Mouse (Mus musculus): ENCODE results near the gene Eif3c. TPM values are rescaled to one million over a fixed set of nuclear protein-coding genes. Genes with fewer than 3 reads are reported as not detected.

Eif3c gene
- total and polyA plus RNA-seq, 3 experiments: 233 to 819 (median 404) TPM

- TF ChIP-seq MAX (IDR thresholded peaks at IDR 0.05; ENCODE audit: low read length): 0 out of 2 replicates have a peak, but pooled peaks have one; percentile 30
- TF ChIP-seq TAL1 (IDR thresholded peaks at IDR 0.05; ENCODE audit: low read length): no peak
Observed at GRCm38 (mm10) chr7:126598919-126599318, 32.7 kb upstream of the Eif3c start (continued).

GRCm38 (mm10) chr7:126596414-126596813 is 30.2 kb upstream of the Eif3c start:
- no peaks in the 10 kb centered on the region for H3K9me3 ChIP-seq (replicated peaks; ENCODE audit: insufficient read depth, low read length)
- no peak for TF ChIP-seq TAL1 (IDR thresholded peaks at IDR 0.05; ENCODE audit: low read length)
- no peak for TF ChIP-seq USF2 (IDR thresholded peaks at IDR 0.05; ENCODE audit: borderline replicate concordance in 1 of 2, insufficient read depth in 1 of 2, low read depth in 1 of 2, low read length in 2 of 2)
- no peak for TF ChIP-seq BHLHE40 (IDR thresholded peaks at IDR 0.05; ENCODE audit: borderline replicate concordance, low read depth, low read length)
- TF ChIP-seq RAD21 (IDR thresholded peaks at IDR 0.05; ENCODE audit: low read depth, low read length): no peak
- no peak for TF ChIP-seq CTCF (IDR thresholded peaks at IDR 0.05 in 2 of 3, conservative IDR thresholded peaks at IDR 0.05 in 1 of 3; ENCODE audit: control insufficient read depth in 1 of 3, insufficient read depth in 1 of 3, low read depth in 2 of 3, low read length in 3 of 3, poor library complexity in 1 of 3, severe bottlenecking in 1 of 3)
- TF ChIP-seq E2F4 (IDR thresholded peaks at IDR 0.05; ENCODE audit: borderline replicate concordance, low read depth, low read length): no peak
- TF ChIP-seq TBP (IDR thresholded peaks at IDR 0.05; ENCODE audit: low read depth, low read length): no peak
- no peak for TF ChIP-seq MXI1 (IDR thresholded peaks at IDR 0.05; ENCODE audit: low read depth, low read length)
- TF ChIP-seq MAZ (IDR thresholded peaks at IDR 0.05; ENCODE audit: low read depth, low read length): no peak
- no peak for TF ChIP-seq MAFK (IDR thresholded peaks at IDR 0.05; ENCODE audit: borderline replicate concordance, low read depth, low read length)
- no peak for TF ChIP-seq RCOR1 (IDR thresholded peaks at IDR 0.05; ENCODE audit: low read depth, low read length)
- no peak for TF ChIP-seq CHD1 (IDR thresholded peaks at IDR 0.05; ENCODE audit: low read depth, low read length)
- DNase-seq (ENCODE audit: low read depth, low spot score): peak; percentile 17
- H3K79me2 ChIP-seq (ENCODE audit: control insufficient read depth, insufficient read depth, low read length, poor library complexity): no peaks in the 10 kb centered on the region
- peaks cover 4 to 8% of the 10 kb centered on the region in 2 experiments for H3K4me1 ChIP-seq (ENCODE audit: control insufficient read depth in 1 of 2, insufficient read depth in 2 of 2, low read length in 2 of 2)
- peaks cover 0 to 3% of the 10 kb centered on the region in 2 experiments; a peak in 2 of 4 replicates for H3K27me3 ChIP-seq (ENCODE audit: control insufficient read depth in 1 of 2, insufficient read depth in 2 of 2, low read length in 2 of 2)
- peaks cover 0 to 7% of the 10 kb centered on the region in 2 experiments; a peak in 2 of 4 replicates for H3K36me3 ChIP-seq (ENCODE audit: control insufficient read depth in 1 of 2, insufficient read depth in 2 of 2, low read length in 2 of 2)
- H3K4me3 ChIP-seq (ENCODE audit: control insufficient read depth in 1 of 2, insufficient read depth in 1 of 2, low read depth in 2 of 2, low read length in 2 of 2): no peak overlapping the region
- H3K9ac ChIP-seq (ENCODE audit: control insufficient read depth, low read depth, low read length, poor library complexity, severe bottlenecking): no peak overlapping the region
- H3K27ac ChIP-seq (ENCODE audit: control insufficient read depth, low read depth, low read length): no peak overlapping the region

GRCm38 (mm10) chr7:126595890-126596289 is 29.7 kb upstream of the Eif3c start:
- peaks cover 0 to 7% of the 10 kb centered on the region in 2 experiments; a peak in 2 of 4 replicates for H3K36me3 ChIP-seq (ENCODE audit: control insufficient read depth in 1 of 2, insufficient read depth in 2 of 2, low read length in 2 of 2)
- peaks cover 0 to 3% of the 10 kb centered on the region in 2 experiments; a peak in 2 of 4 replicates for H3K27me3 ChIP-seq (ENCODE audit: control insufficient read depth in 1 of 2, insufficient read depth in 2 of 2, low read length in 2 of 2)
- H3K4me1 ChIP-seq (ENCODE audit: control insufficient read depth in 1 of 2, insufficient read depth in 2 of 2, low read length in 2 of 2): peaks cover 4 to 8% of the 10 kb centered on the region in 2 experiments; a peak in 3 of 4 replicates
- H3K79me2 ChIP-seq (ENCODE audit: control insufficient read depth, insufficient read depth, low read length, poor library complexity): no peaks in the 10 kb centered on the region
- H3K9ac ChIP-seq (ENCODE audit: control insufficient read depth, low read depth, low read length, poor library complexity, severe bottlenecking): no peak overlapping the region
- H3K27ac ChIP-seq (ENCODE audit: control insufficient read depth, low read depth, low read length): no peak overlapping the region
- no peak for DNase-seq (ENCODE audit: low read depth, low spot score)
- no peak overlapping the region for H3K4me3 ChIP-seq (ENCODE audit: control insufficient read depth in 1 of 2, insufficient read depth in 1 of 2, low read depth in 2 of 2, low read length in 2 of 2)
- no peaks in the 10 kb centered on the region for H3K9me3 ChIP-seq (replicated peaks; ENCODE audit: insufficient read depth, low read length)
- TF ChIP-seq CHD1 (IDR thresholded peaks at IDR 0.05; ENCODE audit: low read depth, low read length) (no peak), ZC3H11A (IDR thresholded peaks at IDR 0.05; ENCODE audit: low read depth, low read length) (no peak), POLR2AphosphoS5 (IDR thresholded peaks at IDR 0.05; ENCODE audit: borderline replicate concordance, low read depth, low read length) (no peak), USF2 (IDR thresholded peaks at IDR 0.05; ENCODE audit: borderline replicate concordance in 1 of 2, insufficient read depth in 1 of 2, low read depth in 1 of 2, low read length in 2 of 2) (no peak), MAX (IDR thresholded peaks at IDR 0.05; ENCODE audit: low read length) (no peak), ETS1 (IDR thresholded peaks at IDR 0.05; ENCODE audit: low read depth, low read length) (no peak), ZNF384 (IDR thresholded peaks at IDR 0.05; ENCODE audit: low read depth, low read length) (no peak), EP300 (IDR thresholded peaks at IDR 0.05; ENCODE audit: low read depth in 1 of 2, low read length in 2 of 2) (no peak), MXI1 (IDR thresholded peaks at IDR 0.05; ENCODE audit: low read depth, low read length) (no peak), ZKSCAN1 (IDR thresholded peaks at IDR 0.05; ENCODE audit: low read depth, low read length) (no peak), KAT2A (conservative IDR thresholded peaks at IDR 0.05; ENCODE audit: low read depth, low read length) (no peak), ELF1 (IDR thresholded peaks at IDR 0.05; ENCODE audit: low read depth, low read length) (no peak), MYB (IDR thresholded peaks at IDR 0.05; ENCODE audit: low read depth, low read length) (no peak), TBP (IDR thresholded peaks at IDR 0.05; ENCODE audit: low read depth, low read length) (no peak)

Data from MEL (cell line).